Mouse (Mus musculus) brain, embryonic 18.5 days (tissue): ENCODE measurements at regions not wholly inside any gene's neighbourhood (a gene's known extent, or its start where the extent isn't known, plus 50 kb on each side); places are given as distances from the start of the nearest gene placed in this dataset.

Experiments
- DNase-seq: peaks from one replicate; pipeline ENCODE4 v3.0.0-alpha.2; 2012; ENCODE audit warnings: low read depth, low spot score

DNA sequence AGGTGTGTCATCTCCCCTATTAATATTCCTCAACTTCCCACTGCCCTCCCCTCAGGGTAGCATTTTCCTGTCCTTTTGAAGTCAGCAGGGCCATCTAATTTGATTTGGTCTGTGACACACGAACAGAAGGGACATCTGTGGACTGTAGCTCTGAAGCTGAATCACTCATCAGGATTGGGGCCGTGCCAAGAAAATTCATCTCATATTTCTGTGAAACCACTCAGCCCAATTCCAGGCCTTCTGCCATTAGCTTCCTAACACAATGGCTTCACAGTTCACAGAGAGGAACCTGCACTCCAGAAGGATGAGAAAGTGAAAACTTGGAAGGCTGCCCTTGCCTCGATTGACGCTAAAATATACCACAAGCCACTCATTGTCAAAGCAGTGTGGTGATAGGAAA is 86.1 kb downstream of the Abhd5 start:
- DNase-seq: no peak

DNA sequence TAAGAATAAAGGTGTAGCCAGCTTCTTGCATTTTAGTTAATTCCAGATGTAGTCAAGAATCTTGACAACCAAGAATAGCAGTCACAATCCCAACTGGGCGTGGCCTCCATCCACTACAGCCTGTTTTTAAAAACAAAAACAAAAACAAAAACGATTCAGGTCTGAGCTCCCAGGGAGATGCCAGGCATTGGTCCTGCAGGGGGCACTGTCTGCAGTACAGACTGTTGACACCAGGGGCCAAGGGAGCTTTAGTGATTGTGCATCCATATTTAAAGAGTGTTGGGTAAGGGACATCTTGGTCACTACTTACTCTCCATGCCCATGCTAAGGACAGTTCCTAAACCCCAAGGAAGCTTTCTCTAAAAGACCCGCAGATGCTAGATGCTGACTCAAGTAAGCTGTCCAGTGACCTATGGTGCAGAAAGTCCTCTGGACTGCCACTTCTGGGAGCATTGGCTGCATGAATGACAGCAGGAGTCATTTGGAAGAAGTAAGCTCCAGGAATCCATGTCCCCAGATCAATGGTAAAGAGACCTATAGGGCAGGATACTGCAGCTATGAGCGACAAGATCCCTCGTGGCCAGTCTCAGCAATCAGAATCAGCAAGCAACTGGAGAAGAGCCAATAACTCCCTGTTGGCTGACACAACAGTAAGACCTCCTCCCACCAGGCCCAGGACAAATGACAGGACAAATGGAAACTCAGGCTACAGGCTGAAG is 95.1 kb downstream of the Abhd5 start:
- no peak for DNase-seq

DNA sequence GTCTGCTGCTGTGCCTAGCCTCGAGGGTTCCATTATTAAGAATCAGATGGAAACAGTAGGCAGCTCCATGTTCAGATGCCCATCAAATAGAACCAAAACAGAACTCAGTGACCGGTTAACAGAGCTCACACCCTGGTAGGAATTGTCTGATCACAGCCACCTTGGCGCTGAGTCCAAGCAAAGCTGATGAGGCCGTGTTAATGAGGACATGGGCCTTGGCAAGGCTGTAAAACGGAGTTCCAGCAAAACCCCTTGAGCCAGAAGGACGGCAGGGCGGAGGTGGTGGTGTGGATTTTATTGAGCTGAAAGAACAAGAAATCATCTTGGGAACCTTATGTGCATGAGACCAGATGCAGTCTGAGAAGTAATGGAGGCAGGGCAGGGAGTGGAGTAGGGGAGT is 96.2 kb downstream of the Abhd5 start:
- DNase-seq: no peak

DNA sequence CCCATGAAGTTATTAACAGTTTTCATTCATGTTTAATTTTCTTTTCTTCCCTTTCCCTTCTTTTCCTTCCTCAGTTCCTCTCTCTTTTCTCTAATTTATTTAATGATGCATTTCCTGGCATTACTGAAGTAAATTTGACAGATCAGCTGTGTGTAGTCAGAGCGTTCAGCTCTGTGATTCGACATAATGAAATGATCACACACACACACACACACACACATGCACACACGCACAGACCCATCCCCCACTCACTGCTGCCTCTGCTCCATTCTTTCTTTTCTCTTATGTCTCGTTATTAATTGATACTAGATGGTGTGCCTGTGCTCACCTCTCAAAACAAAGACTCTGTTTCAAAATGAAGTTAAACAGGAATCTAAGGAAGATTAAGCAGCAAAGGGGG is 96.9 kb downstream of the Abhd5 start:
- peak; percentile 30 for DNase-seq

DNA sequence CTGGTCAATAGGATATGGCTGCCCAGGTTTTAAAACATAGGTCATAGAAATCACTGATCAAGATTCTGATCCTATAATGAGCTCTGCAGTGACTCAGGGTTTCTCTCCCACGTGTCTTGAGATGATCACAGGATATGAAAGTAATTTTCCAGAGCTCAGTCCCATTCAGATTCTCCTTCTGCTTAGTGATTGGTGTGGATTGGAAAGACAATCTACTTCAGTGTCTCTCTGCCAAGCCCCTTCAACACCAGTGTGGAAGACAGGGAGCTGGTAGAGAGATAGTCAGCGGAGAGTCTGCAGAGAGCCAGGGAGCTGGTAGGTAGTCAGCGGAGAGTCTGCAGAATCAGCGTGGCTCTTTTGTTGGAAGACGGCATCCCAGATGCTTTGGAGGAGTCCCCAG is 99.1 kb downstream of the Abhd5 start:
- DNase-seq: no peak

DNA sequence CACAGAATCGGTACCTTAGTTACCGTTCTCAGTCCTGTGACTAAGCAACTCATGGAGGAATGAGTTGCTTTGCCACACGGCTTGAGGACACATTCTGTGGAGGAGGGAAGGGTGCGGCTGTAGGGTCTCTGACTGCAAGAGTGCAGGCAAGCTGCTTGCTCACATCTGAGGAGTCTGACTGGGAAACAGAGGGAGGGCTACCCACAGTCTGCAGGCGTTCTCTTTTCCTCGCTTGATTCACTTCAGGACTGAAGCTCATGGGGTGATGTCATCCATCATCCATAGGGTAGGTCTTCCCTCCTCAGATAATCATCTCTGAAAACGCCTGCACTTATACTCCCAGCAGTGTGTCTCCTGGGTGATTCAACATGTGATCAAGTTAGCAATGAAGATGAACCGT is 103.9 kb downstream of the Abhd5 start:
- no peak for DNase-seq

DNA sequence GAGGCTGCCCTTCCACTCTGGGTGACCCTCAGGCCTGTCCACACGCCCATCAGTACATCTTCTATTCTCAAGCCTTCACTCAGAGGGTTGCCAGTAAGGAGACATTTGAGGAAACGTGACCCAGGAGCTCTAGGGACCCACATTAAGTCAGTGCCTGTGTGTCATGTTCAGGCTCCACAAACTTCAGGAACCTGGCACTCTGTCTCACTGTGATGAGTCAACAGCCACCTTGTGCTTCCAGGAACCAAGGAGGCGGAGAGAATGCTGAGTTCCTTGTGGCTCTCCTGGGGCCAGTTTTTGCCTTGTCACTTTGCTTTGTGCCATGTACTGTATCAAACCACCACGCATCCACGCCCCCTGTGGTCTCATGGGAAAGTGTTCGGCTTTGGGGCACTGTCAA is 104.4 kb downstream of the Abhd5 start:
- DNase-seq: no peak

DNA sequence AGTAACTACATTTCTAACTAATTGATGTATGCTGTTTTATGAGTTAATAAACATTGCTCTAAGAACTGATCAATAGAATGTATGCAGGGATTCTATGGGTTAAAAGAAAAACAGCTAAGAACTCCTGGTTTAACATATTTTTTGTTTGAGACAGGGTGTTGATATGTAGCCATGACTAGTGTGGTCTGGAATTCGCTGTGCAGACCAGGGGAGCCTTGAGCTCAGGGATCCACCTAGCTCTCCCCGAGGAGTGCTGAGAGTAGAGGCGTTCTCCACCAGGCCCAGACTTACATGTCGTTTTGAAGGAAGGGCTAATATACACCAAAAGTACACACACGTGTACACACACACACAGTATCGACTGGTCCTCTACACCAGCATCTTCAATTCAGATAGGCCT is 108.1 kb downstream of the Abhd5 start:
- DNase-seq: no peak

DNA sequence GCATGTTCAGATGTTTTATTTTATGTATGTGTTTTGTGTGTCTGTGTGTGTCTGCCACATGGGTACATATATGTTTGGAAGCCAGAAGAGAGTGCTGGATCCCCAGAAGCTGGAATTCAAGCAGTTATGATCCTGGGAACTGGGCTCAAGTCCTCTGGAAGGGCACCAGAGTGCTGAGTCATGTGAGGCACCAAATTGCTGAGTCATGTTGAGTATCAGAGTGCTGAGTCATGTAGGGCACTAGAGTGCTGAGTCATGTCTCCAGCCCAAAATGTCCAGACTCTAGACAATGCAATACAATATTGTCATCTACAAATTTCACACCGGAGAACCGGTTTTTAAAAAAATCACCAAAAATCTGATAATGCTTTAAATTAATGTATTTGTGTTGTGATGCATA is 120.1 kb downstream of the Abhd5 start:
- DNase-seq: no peak

DNA sequence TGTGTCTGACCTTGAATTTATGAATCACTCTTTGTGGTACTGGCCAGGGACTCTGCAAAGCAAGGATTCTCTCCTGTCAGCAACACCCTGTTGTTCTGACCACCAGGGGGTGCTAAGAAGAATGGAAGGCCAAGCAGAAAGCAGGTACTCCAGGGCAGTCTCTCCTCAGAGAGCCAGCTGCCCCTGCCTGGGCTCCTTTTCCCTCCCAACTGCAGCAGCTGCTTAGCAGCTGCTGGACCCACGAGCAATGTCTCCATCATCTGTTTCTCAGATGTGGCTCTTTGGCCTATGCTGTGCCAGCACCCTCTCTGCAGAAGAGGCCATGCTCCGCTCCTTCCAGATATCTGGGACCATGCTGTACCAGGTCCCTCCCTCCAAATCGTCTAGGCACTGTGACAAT is 124.9 kb downstream of the Abhd5 start:
- no peak for DNase-seq

DNA sequence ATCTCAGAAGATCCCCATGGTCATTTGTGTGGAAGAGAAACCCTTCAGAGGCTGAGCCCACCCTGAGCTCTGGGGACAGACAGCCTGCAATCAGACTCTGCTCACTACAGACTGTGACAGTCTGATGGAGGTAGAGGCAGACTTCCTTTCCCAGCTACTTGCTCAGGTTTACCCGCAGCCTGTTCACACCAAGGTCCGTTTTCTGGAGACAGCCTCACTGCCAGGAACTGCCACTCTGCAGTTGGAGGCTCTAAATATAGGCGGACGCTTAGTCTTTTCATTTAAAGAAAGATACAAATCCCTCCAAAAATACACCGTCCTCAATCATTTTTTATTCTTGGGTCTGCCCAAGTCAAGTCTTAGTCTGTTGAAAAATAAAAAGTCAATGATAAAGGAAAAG is 135.6 kb downstream of the Abhd5 start:
- DNase-seq: no peak

DNA sequence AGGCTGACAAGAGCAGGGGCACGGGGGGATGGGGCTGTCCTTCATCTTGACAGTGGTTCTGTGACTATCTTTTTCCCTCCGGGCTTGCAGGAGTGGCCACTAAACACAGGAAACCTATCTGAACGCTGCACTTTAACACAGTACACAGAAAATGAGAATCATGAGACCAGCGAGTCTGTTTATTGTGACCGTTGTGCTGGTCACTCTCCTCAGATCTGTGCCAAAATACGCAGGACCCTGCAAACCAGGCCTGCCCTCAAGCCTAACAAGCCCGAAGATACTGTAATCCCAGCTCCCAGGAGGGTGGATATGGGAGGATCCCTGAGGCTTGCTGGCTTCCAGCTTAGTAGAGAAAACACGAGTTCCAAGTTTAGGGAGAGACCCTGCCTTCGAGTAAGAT is 143.3 kb downstream of the Abhd5 start:
- no peak for DNase-seq

DNA sequence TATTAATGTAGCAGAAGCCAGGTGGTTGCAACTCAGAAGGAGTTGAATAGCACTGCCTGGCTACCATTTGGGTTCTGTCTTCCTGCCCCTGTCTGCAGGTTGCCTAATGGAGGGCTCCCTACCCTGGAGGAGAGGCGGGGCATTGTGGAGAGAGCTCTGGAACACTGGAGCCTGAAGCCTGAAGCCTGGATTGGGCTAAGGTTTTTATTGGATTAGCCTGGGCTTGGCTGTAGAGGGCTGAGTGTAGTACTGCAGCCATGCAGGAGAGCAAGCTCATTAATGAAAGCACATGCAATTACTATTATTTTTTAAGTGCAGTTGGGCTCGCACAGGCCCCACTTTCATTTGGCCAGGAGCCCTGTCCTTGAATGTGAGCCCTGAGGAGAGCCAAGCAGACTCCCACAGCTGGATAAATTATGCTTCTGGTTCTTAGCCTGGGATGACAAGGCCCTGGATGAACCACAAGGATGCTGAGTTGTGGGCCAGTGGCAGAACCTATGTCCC is 145.1 kb downstream of the Abhd5 start:
- DNase-seq: no peak

DNA sequence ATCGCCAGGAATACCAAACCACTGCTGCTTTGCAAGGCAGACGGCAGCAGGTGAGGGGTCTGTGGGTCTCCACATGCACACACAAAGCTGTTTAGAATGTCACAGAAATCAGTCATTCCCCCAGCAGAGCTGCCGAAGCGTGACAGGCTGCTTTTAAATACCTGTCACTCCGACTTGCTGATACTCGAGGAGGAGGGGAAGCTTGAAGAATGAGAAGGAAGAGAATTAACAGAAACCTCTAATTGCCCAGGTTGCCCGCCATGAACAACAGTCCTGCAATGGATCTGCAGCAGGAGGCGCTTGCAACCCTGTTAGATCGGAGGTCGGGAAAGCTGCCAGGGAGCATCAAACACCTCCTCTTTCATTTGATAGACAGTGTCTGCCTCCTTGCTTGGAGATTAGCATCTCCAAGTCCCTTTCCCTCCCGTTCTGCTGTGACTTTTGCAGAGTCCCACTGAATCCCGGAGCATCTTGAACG is 150.5 kb downstream of the Abhd5 start:
- DNase-seq: no peak

DNA sequence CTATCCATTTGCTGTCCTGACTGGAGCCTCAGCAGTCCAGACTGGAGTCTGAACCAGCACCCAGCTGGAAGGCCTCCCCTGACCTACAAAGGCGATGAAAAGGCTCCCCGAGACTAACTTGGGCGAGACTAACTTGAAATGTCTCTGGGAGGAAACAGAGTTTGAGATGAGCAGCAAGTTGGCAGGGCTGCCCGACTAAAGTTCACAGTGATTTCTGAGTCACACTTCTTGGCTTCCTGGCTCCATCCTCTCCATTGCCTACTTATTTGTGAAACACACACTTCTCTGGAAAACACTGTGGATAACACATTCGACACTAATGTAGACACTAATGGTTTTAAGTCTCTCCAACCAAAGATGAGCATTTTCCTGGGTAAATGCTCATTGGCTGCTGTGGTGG is 170.2 kb downstream of the Abhd5 start:
- no peak for DNase-seq

DNA sequence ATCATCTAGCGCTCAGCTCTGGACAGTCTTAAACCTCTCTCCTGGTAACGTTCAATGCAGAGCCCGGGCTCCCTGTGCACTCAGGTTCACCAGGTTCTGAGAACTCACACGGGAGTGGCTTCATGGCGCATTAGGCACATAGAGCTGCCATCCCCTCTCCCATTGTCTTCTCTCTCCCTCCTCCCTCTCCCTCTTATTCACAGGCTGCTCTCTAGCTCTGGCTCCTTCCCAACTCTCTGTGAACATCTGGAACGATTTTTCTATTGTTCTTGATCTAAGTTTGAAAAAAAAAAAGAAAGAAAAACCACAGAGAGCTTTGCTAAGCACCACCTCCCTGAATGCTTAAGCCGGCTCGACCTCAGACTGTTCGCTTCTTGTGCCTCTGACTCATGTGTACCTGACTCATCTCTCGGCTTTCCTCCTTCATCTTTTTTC is 174.2 kb downstream of the Abhd5 start:
- no peak for DNase-seq

DNA sequence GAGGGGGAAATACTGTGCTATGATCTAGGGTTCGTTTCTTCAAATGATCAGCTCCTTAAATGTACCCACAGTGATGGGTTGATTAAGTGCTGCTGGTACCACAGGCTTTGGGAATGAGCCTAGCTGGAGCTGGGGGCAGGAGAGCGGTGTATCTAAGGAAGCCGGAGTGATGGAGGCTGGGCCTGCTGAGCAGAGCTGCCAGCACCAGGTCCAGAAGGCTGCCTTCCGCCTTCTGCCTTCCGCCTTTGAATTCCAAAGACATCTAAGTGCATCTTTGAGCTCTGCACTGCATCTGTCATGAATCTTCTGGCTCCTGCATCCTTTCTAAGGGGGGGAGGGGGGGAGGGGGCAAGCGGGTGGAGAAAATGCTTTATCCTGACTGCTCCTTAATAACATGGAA is 176.9 kb downstream of the Abhd5 start:
- DNase-seq: no peak

DNA sequence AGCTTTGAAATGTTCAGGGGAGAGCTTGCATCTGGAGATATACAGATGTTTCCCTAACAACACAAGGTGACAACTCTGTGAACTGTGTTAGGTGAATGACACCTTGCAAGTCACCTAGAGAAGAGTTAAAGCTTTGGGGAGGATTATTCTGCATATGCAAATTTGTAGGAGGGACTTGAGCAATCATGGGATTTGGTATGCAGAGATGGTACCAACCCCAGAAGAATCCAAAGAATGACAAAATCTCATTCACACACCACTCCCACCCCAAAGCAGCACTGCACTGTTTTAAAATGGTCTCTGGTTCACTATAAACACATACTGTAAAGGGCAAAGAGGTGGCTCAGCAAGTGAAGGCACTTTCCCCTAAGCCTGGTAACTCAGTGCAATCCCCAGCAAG is 178.3 kb downstream of the Abhd5 start:
- no peak for DNase-seq

DNA sequence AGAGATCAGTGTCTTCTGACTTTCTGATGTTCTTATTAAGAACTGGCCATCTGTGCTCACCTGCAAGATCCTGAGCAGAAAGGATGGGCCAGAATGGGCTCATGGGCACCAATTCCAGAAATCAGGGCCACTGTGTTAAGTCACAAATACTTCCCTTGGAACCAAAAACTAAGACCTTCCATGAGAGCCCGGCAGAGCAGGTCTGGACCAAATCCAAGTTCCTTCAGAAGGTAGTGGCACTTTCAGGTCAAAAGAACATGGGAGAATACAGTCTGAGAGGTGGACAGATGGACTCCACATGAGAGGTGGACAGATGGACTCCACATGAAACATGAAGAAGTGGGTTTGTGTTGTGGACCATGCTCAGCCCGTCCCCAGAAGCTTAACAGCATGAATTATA is 180.4 kb downstream of the Abhd5 start:
- no peak for DNase-seq

DNA sequence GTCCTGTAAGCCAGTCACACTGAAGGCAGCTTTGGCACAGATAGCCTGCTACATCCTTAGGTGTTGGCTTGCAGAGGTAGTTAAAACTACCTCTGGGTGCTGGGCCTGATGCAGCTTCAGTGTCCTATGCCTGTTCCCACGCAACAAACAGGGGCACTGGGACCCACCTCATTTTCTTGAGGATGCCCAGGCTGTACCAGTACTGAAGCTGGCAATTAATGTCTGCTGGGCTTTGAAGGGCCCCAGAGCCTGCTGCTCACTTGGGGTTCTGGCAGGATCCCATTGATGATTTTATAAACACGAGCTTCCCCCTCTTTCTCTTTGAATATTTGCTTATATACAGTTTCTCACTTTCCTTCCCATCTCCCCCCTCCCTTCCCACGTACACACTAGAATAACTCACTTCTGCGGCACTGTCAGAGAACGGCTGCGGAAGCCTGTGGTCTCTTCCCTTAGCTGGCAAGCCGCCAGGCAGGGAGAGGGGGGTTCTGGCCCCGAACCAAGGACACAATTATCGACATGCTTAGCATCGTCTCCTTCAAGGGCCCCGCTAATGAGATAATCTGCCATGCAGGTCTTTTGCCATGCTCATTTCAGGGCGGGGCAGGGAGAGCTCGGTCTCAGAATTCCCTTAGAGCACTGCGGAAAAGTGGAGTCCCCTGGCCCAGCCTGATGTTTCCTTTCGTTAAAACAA is 182.9 kb downstream of the Abhd5 start:
- no peak for DNase-seq

DNA sequence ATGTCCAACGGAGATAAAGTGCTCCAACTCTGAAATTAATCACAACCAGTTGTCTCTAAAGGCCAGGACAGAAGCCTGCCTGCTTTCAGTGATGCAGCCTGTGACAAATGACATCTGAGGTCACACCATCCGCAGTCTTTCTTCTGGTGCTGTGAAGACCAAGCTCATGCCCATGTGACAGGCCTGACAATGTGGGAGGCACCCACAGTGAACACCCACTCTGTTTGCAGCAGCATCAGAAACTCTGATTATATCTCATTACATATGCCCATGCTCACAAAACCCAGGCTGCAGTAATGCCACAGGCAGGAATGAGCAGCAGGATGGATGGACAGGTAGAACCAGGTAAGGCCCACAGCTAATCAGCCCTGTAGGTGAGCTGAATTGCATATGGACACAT is 183.6 kb downstream of the Abhd5 start:
- no peak for DNase-seq

DNA sequence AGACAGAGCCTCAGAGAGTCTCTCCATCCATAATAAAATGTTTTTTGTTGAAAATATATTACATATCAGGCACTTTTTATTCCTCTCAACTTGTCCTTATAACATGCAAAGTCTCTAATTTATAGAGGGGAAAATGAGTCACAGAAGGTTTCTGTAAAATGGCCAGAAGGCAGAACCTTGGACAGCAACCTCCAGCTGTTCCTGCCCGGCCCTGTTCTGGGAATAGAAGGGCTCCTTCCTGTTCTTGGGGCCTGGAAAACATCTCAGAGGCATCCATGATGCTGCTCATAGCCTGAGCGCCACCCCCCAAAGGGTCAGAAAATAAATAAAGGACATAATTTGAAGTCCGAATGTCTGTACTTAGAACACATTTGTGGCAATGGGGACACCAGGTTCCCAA is 188.7 kb downstream of the Abhd5 start:
- DNase-seq: no peak

DNA sequence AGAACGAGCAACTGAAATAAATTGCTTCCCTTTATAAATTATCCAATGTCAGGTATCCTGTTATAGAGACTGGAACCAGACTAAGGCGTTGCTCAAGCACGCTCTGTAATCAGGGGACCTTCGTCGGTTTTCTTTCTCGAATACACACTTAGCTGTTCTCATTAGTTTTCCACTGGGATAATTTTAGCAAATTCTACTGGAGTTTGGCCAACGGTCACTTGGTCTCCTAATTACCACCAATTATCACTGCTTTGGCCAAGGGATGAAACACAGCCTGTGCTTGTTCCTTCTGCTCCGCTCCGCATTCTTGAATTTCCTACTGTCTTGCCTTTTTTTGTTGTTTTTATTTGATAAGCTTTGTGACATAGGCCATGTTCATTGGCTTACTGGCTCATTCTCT is 191.1 kb upstream of the Topaz1 start:
- DNase-seq: no peak
